Mouse (Mus musculus) olfactory bulb, adult 2 months (tissue): ENCODE results near the gene Scn3b.

Source experiments
- CTCF ChIP-seq: fragments of 200-500 bp; IDR thresholded peaks from 2 replicates; pipeline ENCODE4 v1.5.1; 2012; ENCODE audit warnings: low read depth, mild to moderate bottlenecking, low read length, moderate library complexity; ENCODE audit not compliant: insufficient read depth
- POLR2A ChIP-seq: fragments of 200-500 bp; IDR thresholded peaks from 2 replicates; pipeline ENCODE4 v1.6.1; 2012; ENCODE audit warnings: mild to moderate bottlenecking, low read depth, low read length, moderate library complexity; ENCODE audit not compliant: insufficient read depth

- no peak for TF ChIP-seq CTCF
- TF ChIP-seq POLR2A: no peak
These were observed 52.1 kb downstream of the Scn3b start for GRCm38 (mm10) chr9:40320879-40321667.
